Mouse (Mus musculus): ENCODE data around the gene Xrn2. TPM values are rescaled to one million over a fixed set of nuclear protein-coding genes. Genes with fewer than 3 reads are reported as not detected.

Gene Xrn2
- total and polyA plus RNA-seq, 3 experiments: 16.9 to 189 (median 162) TPM

DNA sequence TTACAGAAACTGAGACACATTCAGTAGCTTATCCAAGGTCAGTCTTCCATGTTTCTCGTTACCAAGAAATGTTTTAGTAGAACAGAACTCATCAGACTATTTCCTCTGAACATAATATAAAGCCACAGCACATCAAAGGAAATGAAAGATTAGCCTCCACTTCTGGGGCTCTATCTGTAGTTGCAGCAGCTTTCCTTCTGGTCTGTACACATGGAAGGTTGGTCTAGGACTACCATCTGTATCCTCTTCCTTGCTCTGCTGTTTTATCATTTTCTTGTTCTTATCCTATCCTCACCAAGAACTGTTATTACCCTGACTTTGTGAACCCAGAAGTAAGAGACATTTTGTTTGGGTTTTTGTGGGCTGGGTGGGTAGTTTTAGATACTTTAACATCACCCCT is 57.5 kb downstream of the Xrn2 start:
- ATAC-seq (ENCODE audit: extremely low read depth, insufficient number of reproducible peaks, low FRiP score, poor library complexity, severe bottlenecking) (no peak), DNase-seq (ENCODE audit: low spot score) (no peak)
- Histone ChIP-seq H3K4me1 (ENCODE audit: insufficient read depth, low read depth, low read length) (peaks cover 25% of the 10 kb centered on the region), H3K27me3 (ENCODE audit: insufficient read depth, low read length) (no peaks in the 10 kb centered on the region), H3K9me3 (replicated peaks) (no peaks in the 10 kb centered on the region), H3K36me3 (replicated peaks) (peaks cover 70% of the 10 kb centered on the region), H3K4me3 (ENCODE audit: low read depth, low read length) (no peak overlapping the region)
- no peak for TF ChIP-seq CTCF (IDR thresholded peaks at IDR 0.05; ENCODE audit: low read depth, low read length)
- no peak for TF ChIP-seq TAL1 (conservative IDR thresholded peaks at IDR 0.05; ENCODE audit: low read depth, low read length)
- no peak for TF ChIP-seq GATA2 (IDR thresholded peaks at IDR 0.05; ENCODE audit: borderline replicate concordance, low read depth, low read length)
- TF ChIP-seq GATA1 (IDR thresholded peaks at IDR 0.05; ENCODE audit: borderline replicate concordance, low read length): no peak
- no peak for TF ChIP-seq POLR2AphosphoS5 (IDR thresholded peaks at IDR 0.05; ENCODE audit: insufficient replicate concordance, low read depth, low read length)

DNA sequence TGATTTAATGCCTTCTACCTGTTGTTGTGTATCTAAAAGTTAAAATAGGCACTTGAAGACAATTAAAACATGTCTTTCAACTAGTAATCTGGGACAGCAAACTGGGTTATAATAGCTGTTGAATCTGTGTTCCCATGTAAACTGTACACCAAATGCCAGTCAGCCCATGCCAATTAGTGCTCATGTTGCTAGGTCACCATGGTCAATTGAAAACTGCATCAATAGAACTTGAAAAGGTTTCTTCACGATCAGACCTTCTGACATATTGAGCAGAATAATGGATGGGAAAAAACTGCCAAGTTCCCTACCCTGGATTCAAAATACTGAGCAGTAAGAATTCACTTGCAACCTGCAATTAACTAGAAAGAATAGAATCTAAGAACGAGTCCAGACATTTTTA is 61.2 kb downstream of the Xrn2 start:
- no peak for ATAC-seq (ENCODE audit: extremely low read depth, insufficient number of reproducible peaks, low FRiP score, poor library complexity, severe bottlenecking)
- Histone ChIP-seq H3K4me1 (ENCODE audit: insufficient read depth, low read depth, low read length) (peaks cover 2% of the 10 kb centered on the region; the same call in 1 of the 2 replicates), H3K27me3 (ENCODE audit: insufficient read depth, low read length) (no peaks in the 10 kb centered on the region), H3K9me3 (replicated peaks) (no peaks in the 10 kb centered on the region), H3K4me3 (ENCODE audit: low read depth, low read length) (no peak overlapping the region), H3K36me3 (replicated peaks) (peaks cover 80% of the 10 kb centered on the region)
- DNase-seq (ENCODE audit: low spot score): no peak
- TF ChIP-seq TAL1 (conservative IDR thresholded peaks at IDR 0.05; ENCODE audit: low read depth, low read length) (no peak), CTCF (IDR thresholded peaks at IDR 0.05; ENCODE audit: low read depth, low read length) (no peak)

DNA sequence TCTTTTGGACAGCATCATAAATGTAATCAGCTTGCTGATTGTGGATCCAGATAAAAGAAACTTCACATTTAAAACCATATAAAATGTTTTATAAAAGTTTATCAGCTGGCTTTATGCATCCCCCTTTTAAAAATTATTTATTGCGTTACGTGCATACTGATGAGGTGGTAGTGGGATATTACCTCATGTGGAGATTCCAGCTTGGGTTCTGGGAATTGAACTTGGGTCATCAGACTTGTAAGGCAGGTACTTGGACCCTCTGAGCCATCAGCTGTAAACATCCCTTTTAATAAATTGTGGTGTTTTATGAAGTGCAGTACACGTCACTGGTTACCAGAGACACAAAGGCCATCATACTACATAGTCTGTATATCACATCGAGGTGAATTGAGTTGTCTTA is 61.6 kb downstream of the Xrn2 start:
- H3K4me1 ChIP-seq (ENCODE audit: insufficient read depth, low read depth, low read length): no peaks in the 10 kb centered on the region
- no peak for DNase-seq (ENCODE audit: low spot score)
- peaks cover 78% of the 10 kb centered on the region for H3K36me3 ChIP-seq (replicated peaks)
- no peak overlapping the region for H3K4me3 ChIP-seq (ENCODE audit: low read depth, low read length)
- H3K27me3 ChIP-seq (ENCODE audit: insufficient read depth, low read length): no peaks in the 10 kb centered on the region
- no peaks in the 10 kb centered on the region for H3K9me3 ChIP-seq (replicated peaks)
- TF ChIP-seq TAL1 (conservative IDR thresholded peaks at IDR 0.05; ENCODE audit: low read depth, low read length) (no peak), GATA1 (IDR thresholded peaks at IDR 0.05; ENCODE audit: borderline replicate concordance, low read length) (no peak), CTCF (IDR thresholded peaks at IDR 0.05; ENCODE audit: low read depth, low read length) (no peak), GATA2 (IDR thresholded peaks at IDR 0.05; ENCODE audit: borderline replicate concordance, low read depth, low read length) (no peak), POLR2AphosphoS5 (IDR thresholded peaks at IDR 0.05; ENCODE audit: insufficient replicate concordance, low read depth, low read length) (no peak)
- ATAC-seq (ENCODE audit: extremely low read depth, insufficient number of reproducible peaks, low FRiP score, poor library complexity, severe bottlenecking): no peak

DNA sequence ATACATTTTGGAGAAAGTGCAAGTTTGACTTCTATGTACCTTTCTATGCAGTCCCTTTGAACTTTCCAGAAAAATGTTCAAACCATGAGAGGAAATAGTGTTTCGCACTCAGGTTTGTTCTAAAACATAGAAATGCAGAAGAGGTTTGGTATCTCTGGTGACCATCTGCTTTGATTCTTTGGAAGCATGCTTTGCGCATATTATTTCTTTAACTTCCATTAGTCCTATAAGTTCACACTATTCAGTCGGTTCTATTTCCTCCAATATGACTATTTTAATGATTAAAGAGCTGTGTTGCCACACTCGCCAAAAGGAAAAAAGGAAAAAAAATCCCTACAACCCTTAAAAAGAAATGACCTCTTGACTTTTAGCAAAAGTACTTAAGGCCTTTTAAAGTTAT is 69.6 kb downstream of the Xrn2 start:
- Histone ChIP-seq H3K27me3 (ENCODE audit: insufficient read depth, low read length) (no peaks in the 10 kb centered on the region), H3K4me1 (ENCODE audit: insufficient read depth, low read depth, low read length) (no peaks in the 10 kb centered on the region), H3K36me3 (replicated peaks) (peaks cover 19% of the 10 kb centered on the region), H3K4me3 (ENCODE audit: low read depth, low read length) (no peak overlapping the region), H3K9me3 (replicated peaks) (peaks cover 22% of the 10 kb centered on the region)
- ATAC-seq (ENCODE audit: extremely low read depth, insufficient number of reproducible peaks, low FRiP score, poor library complexity, severe bottlenecking) (no peak), DNase-seq (ENCODE audit: low spot score) (no peak)
- no peak for TF ChIP-seq CTCF (IDR thresholded peaks at IDR 0.05; ENCODE audit: low read depth, low read length)
- TF ChIP-seq GATA2 (IDR thresholded peaks at IDR 0.05; ENCODE audit: borderline replicate concordance, low read depth, low read length): no peak
- TF ChIP-seq POLR2AphosphoS5 (IDR thresholded peaks at IDR 0.05; ENCODE audit: insufficient replicate concordance, low read depth, low read length): no peak
- TF ChIP-seq TAL1 (conservative IDR thresholded peaks at IDR 0.05; ENCODE audit: low read depth, low read length): no peak
- TF ChIP-seq GATA1 (IDR thresholded peaks at IDR 0.05; ENCODE audit: borderline replicate concordance, low read length): no peak

DNA sequence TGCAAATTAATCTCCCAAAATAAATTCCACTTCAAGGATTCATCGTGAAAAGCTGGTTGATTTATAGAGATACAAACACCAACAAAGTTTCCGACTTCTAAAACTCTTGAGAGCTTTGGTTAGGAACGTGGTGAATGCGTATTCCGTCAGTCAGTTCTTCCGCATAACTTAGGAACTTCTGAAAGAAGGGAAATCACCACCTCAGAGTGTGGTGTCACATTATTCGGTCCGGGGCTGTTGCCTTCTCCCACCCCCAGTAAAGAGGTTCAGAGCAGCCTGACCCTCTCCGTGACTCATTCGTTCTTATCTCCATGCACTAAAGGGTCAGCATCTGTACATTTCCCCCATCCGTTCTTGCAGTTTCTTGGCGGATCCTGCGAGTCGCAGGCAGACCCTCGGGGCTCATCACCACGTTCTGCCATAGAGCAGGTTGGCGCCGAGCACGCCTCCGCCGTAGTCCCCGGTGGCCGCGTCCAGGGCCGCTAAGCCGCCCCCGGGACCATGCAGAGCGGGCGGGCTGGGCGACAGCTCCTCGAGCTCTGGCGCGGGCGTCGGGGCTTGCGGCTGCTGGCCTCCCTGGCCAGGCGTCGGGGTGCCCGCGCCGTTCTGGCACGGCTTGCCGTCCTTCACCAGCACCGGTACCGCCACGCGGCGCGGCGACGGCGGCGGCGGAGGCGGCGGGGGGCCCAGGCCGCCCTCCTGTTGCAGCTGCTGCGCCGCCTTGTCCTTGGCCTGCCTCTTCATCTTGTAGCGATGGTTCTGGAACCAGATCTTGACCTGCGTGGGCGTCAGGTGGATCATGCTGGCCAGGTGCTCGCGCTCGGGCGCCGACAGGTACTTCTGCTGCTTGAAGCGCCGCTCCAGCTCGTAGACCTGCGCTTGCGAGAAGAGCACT is 70.9 kb downstream of the Xrn2 start:
- Histone ChIP-seq H3K36me3 (replicated peaks) (peaks cover 12% of the 10 kb centered on the region), H3K4me3 (ENCODE audit: low read depth, low read length) (no peak overlapping the region; the same call in 1 of the 2 replicates), H3K9me3 (replicated peaks) (peaks cover 22% of the 10 kb centered on the region), H3K27me3 (ENCODE audit: insufficient read depth, low read length) (no peaks in the 10 kb centered on the region), H3K4me1 (ENCODE audit: insufficient read depth, low read depth, low read length) (no peaks in the 10 kb centered on the region)
- no peak for DNase-seq (ENCODE audit: low spot score)
- ATAC-seq (ENCODE audit: extremely low read depth, insufficient number of reproducible peaks, low FRiP score, poor library complexity, severe bottlenecking): no peak
- TF ChIP-seq GATA2 (IDR thresholded peaks at IDR 0.05; ENCODE audit: borderline replicate concordance, low read depth, low read length) (no peak), CTCF (IDR thresholded peaks at IDR 0.05; ENCODE audit: low read depth, low read length) (no peak), POLR2AphosphoS5 (IDR thresholded peaks at IDR 0.05; ENCODE audit: insufficient replicate concordance, low read depth, low read length) (no peak), TAL1 (conservative IDR thresholded peaks at IDR 0.05; ENCODE audit: low read depth, low read length) (no peak), GATA1 (IDR thresholded peaks at IDR 0.05; ENCODE audit: borderline replicate concordance, low read length) (no peak)

DNA sequence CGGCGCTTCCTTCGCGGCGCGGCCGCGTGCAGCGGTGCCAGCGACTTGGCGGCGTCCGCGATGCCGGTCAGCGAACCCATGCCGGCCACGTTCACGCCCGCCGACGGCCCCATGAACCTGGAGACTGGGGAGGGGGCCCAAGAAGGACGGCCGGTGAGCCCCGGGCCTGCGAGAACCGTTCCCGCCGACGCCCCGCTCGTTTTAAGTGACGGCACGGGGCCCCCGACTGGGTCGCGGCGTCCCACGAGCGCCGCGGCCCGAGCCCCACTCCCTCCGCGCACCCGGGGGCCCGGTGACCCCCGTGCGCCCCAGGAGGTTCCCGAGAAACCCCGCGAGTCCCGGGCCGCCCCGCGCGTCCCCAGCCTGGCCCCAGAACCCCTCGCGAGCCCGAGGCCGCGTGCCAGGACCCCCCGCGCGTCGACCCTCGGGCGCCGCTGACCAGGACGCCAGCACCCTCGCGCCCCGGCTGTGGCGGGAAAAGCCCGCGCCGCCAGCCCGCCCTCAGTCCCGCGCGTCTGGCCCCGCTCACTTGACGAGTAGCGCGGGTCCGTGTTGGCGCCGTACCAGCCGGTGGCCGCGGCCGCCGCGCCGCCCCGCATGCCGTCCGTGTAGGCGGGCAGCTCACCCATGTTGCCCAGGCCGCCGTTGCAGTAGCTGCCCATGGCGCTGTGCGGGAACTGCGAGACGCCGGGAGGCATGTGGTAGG is 71.7 kb downstream of the Xrn2 start:
- no peak for ATAC-seq (ENCODE audit: extremely low read depth, insufficient number of reproducible peaks, low FRiP score, poor library complexity, severe bottlenecking)
- H3K27me3 ChIP-seq (ENCODE audit: insufficient read depth, low read length): no peaks in the 10 kb centered on the region
- TF ChIP-seq POLR2AphosphoS5 (IDR thresholded peaks at IDR 0.05; ENCODE audit: insufficient replicate concordance, low read depth, low read length): no peak
- TF ChIP-seq GATA1 (IDR thresholded peaks at IDR 0.05; ENCODE audit: borderline replicate concordance, low read length): no peak
- TF ChIP-seq CTCF (IDR thresholded peaks at IDR 0.05; ENCODE audit: low read depth, low read length): no peak
- no peak for TF ChIP-seq GATA2 (IDR thresholded peaks at IDR 0.05; ENCODE audit: borderline replicate concordance, low read depth, low read length)
- TF ChIP-seq TAL1 (conservative IDR thresholded peaks at IDR 0.05; ENCODE audit: low read depth, low read length): no peak
- no peak for DNase-seq (ENCODE audit: low spot score)
- peaks cover 5% of the 10 kb centered on the region for H3K36me3 ChIP-seq (replicated peaks)
- H3K4me3 ChIP-seq (ENCODE audit: low read depth, low read length): no peak overlapping the region; the same call in 1 of the 2 replicates
- H3K9me3 ChIP-seq (replicated peaks): peaks cover 22% of the 10 kb centered on the region
- no peaks in the 10 kb centered on the region for H3K4me1 ChIP-seq (ENCODE audit: insufficient read depth, low read depth, low read length)

All from G1E (cell line).